Mouse (Mus musculus) cerebral cortex, adult 2 months (tissue): ENCODE measurements around the gene Tgfbr2.

ENCODE experiments used
- WGBS: fragments of 180-500 bp; shearing (Covaris S2); methylation state at CpG from one replicate; pipeline ENCODE4 v1.1.7; 2018; 5-methylcytosine and 5-hydroxymethylcytosine counted together

The Tgfbr2 gene

GRCm38 (mm10) chr9:116193889-116194450, 18.8 kb upstream of the Tgfbr2 start:
- WGBS, result 75% methylated on average over 4 of the region's 4 CpGs

- 92% methylated on average over 1 of the region's 1 CpGs for WGBS
Measured at GRCm38 (mm10) chr9:116193535-116193881, 18.3 kb upstream of the Tgfbr2 start.

- 96% methylated on average over 12 of the region's 12 CpGs for WGBS
Measured at GRCm38 (mm10) chr9:116192826-116193534, 17.8 kb upstream of the Tgfbr2 start.

- 85% methylated on average over 7 of the region's 7 CpGs for WGBS
Measured at GRCm38 (mm10) chr9:116192253-116192652, 17.1 kb upstream of the Tgfbr2 start.

GRCm38 (mm10) chr9:116189831-116190230, 14.7 kb upstream of the Tgfbr2 start:
- WGBS, result 92% methylated on average over 4 of the region's 4 CpGs

GRCm38 (mm10) chr9:116188952-116189666, 13.9 kb upstream of the Tgfbr2 start:
- 67% methylated on average over 15 of the region's 15 CpGs for WGBS

GRCm38 (mm10) chr9:116187181-116187731, 12.1 kb upstream of the Tgfbr2 start:
- 89% methylated on average over 10 of the region's 10 CpGs for WGBS

- 68% methylated on average over 5 of the region's 5 CpGs for WGBS
Measured at GRCm38 (mm10) chr9:116184903-116185302, 9.7 kb upstream of the Tgfbr2 start.

- WGBS, result 93% methylated on average over 6 of the region's 6 CpGs
Measured at GRCm38 (mm10) chr9:116183035-116183434, 7.9 kb upstream of the Tgfbr2 start.

GRCm38 (mm10) chr9:116181608-116182007, 6.4 kb upstream of the Tgfbr2 start:
- 89% methylated on average over 5 of the region's 5 CpGs for WGBS

GRCm38 (mm10) chr9:116178151-116178550, 3.0 kb upstream of the Tgfbr2 start:
- WGBS, result 70% methylated on average over 3 of the region's 3 CpGs

GRCm38 (mm10) chr9:116177108-116177507, 1.9 kb upstream of the Tgfbr2 start:
- WGBS, result 92% methylated on average over 9 of the region's 9 CpGs

GRCm38 (mm10) chr9:116175488-116176115, 442 bp upstream of the Tgfbr2 start:
- WGBS, result 19% methylated on average over 16 of the region's 16 CpGs

- 86% methylated on average over 16 of the region's 16 CpGs for WGBS
Measured at GRCm38 (mm10) chr9:116173473-116174170, 1.5 kb downstream of the Tgfbr2 start.

- WGBS, result 75% methylated on average over 6 of the region's 6 CpGs
Measured at GRCm38 (mm10) chr9:116173059-116173458, 2.1 kb downstream of the Tgfbr2 start.

- whole genome bisulfite sequencing, result 71% methylated on average over 6 of the region's 6 CpGs
Measured at GRCm38 (mm10) chr9:116169067-116169466, 6.1 kb downstream of the Tgfbr2 start.

GRCm38 (mm10) chr9:116167304-116167880, 7.8 kb downstream of the Tgfbr2 start:
- WGBS, result 81% methylated on average over 6 of the region's 6 CpGs

- 57% methylated on average over 6 of the region's 6 CpGs for WGBS
Measured at GRCm38 (mm10) chr9:116166363-116166762, 8.8 kb downstream of the Tgfbr2 start.

- 76% methylated on average over 6 of the region's 6 CpGs for WGBS
Measured at GRCm38 (mm10) chr9:116163883-116164282, 11.3 kb downstream of the Tgfbr2 start.

- 81% methylated on average over 7 of the region's 7 CpGs for WGBS
Measured at GRCm38 (mm10) chr9:116162866-116163374, 12.2 kb downstream of the Tgfbr2 start.

- 89% methylated on average over 7 of the region's 7 CpGs for WGBS
Measured at GRCm38 (mm10) chr9:116160860-116161259, 14.3 kb downstream of the Tgfbr2 start.
